Mouse (Mus musculus) G1E (cell line): Measurements from ENCODE around the gene Ovca2.

Source experiments
- CTCF ChIP-seq: IDR thresholded peaks from 2 replicates; pipeline ENCODE4 v1.5.1; 2012; ENCODE audit warnings: low read depth, low read length, inconsistent platforms, mixed read lengths
- GATA1 ChIP-seq: IDR thresholded peaks from 2 replicates; pipeline ENCODE4 v1.6.1; 2012; ENCODE audit warnings: borderline replicate concordance, low read length, inconsistent platforms, mixed read lengths
- POLR2AphosphoS5 ChIP-seq: IDR thresholded peaks from 2 replicates; pipeline ENCODE4 v1.6.1; 2012; ENCODE audit warnings: low read depth, low read length, inconsistent platforms; ENCODE audit not compliant: insufficient replicate concordance

DNA sequence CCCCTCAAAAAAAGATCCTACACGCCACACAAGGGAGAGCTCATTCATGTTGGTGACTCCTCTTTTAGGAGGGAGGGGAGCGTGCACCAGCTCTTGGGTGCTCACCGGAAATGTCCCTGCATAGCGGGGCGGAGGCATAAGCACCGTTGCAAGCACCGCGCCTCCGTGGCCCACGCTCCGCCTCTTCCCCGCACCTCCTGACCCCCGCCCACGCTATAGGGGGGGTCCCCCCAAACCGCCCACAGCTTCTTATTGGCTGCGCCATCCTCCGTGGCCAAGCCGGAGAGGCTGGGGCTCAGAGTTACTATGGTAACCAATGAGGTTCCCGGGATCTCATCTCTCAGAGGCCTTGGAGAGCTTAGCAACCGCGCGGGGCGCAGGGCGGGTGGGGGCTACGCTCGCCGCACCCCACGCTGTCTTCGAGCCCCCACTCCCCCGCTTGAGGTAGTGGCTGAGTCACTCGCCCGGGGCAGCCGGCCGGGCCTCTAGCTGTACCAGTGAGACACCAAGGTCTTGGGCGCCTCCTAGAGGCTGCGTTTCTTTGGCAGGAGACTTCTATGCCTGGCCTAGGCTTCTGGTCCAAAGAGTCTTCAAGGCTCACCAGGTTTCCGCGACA is 8.4 kb downstream of the Ovca2 start:
- TF ChIP-seq CTCF (no peak), POLR2AphosphoS5 (no peak), GATA1 (no peak)
